Comparison of ENCODE assay signal across 15 mouse cellular contexts in the genomic region with DNA sequence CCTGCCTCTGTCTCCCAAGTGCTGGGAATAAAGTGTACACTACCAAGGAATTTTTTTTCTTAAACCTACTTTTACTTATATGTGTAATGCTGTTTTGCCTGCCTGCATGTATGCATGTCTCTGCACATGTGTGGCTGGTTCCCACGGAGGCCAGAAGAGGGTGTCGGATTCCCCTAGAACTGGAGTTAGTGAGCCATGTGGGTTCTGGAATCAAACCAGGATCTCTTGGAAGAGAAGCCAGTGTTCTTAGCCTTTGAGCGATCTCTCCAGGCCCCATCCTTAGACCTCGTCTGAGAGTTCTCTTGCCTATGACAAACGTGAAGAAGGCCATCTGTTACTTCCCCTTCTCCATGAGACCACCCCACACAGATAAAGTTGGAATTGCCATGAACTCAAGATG. TPM values are rescaled to one million over a fixed set of nuclear protein-coding genes. Genes with fewer than 3 reads are reported as not detected.
"Had no signal": no experiment of that assay in that cellular context is flagged by ENCODE, and none has a peak within 500 bp of the region (broad histone marks: within the 10 kb centered on the region; RNA-seq: fewer than 3 reads in every experiment).

No protein-coding gene starts in this region.

- H3K9ac ChIP-seq: limb, embryonic 15.5 days; liver, embryonic 14.5 days; midbrain, embryonic 12.5 days; neural tube, embryonic 13.5 days had no signal

- H3K9me3 ChIP-seq: limb, embryonic 15.5 days; midbrain, embryonic 12.5 days; neural tube, embryonic 13.5 days had no signal

- DNase-seq: lung, adult 2 months; lung, postnatal 14 days; right cerebral cortex, adult 18-20 months; thymus, postnatal 4 days had no signal

- H3K4me1 ChIP-seq: midbrain, embryonic 12.5 days; neural tube, embryonic 13.5 days had no signal

- H3K36me3 ChIP-seq: limb, embryonic 15.5 days; midbrain, embryonic 12.5 days; neural tube, embryonic 13.5 days had no signal

- H3K27me3 ChIP-seq: limb, embryonic 15.5 days; midbrain, embryonic 12.5 days; neural tube, embryonic 13.5 days had no signal

- H3K4me2 ChIP-seq: limb, embryonic 15.5 days; midbrain, embryonic 12.5 days; neural tube, embryonic 13.5 days had no signal

- H3K27ac ChIP-seq: left cerebral cortex, adult 2 months; limb, embryonic 15.5 days; liver, embryonic 14.5 days; midbrain, embryonic 12.5 days; neural tube, embryonic 13.5 days had no signal

- H3K4me3 ChIP-seq: left cerebral cortex, adult 2 months; limb, embryonic 15.5 days; midbrain, embryonic 12.5 days; neural tube, embryonic 13.5 days had no signal

- ATAC-seq: hindbrain, embryonic 16.5 days; inflammation-experienced regulatory T-cells, adult 6 months; intestine, postnatal 0 days; midbrain, embryonic 16.5 days had no signal

RNA-seq across cellular contexts. Expression of gene 1700013F07Rik, which starts 58.5 kb away (rescaled TPM):
- total RNA-seq: megakaryocyte-erythroid progenitor cell, adult 5-6 weeks had no signal
- polyA plus RNA-seq: inflammation-experienced regulatory T-cells, adult 6 months; intestine, postnatal 0 days; limb, embryonic 11.5 days; limb, embryonic 15.5 days; liver, embryonic 14.5 days had no signal
